Mouse (Mus musculus) cerebellum, adult 2 months (tissue): ENCODE data around the gene Uaca.

Source experiments
- CTCF ChIP-seq: fragments of 200-500 bp; IDR thresholded peaks from 2 replicates; pipeline ENCODE4 v1.5.1; 2011; ENCODE audit warnings: low read depth, mild to moderate bottlenecking, control low read depth, low read length, moderate library complexity, borderline replicate concordance; ENCODE audit not compliant: insufficient read depth
- POLR2A ChIP-seq: fragments of 200-500 bp; IDR thresholded peaks from 2 replicates; pipeline ENCODE4 v1.6.1; 2011; ENCODE audit warnings: low read length, control low read depth, borderline replicate concordance; ENCODE audit not compliant: insufficient read depth

GRCm38 (mm10) chr9:60899201-60899600 is 104.9 kb downstream of the Uaca start:
- TF ChIP-seq CTCF (no peak), POLR2A (no peak)
